Mouse (Mus musculus) CH12.LX (cell line): ENCODE measurements around the gene A530064D06Rik. TPM values are rescaled to one million over a fixed set of nuclear protein-coding genes. Genes with fewer than 3 reads are reported as not detected.

Experiments
- DNase-seq: peaks from one replicate; pipeline ENCODE4 v3.0.0-alpha.2; 2013; ENCODE audit errors: extremely low read depth
- H3K27ac ChIP-seq: 2 replicates; pipeline ENCODE4 v1.5.1; 2012; ENCODE audit warnings: low read depth, mild to moderate bottlenecking, control low read depth, moderate library complexity; ENCODE audit not compliant: insufficient read depth
- H3K27me3 ChIP-seq: replicated peaks from 2 replicates; pipeline ENCODE3; 2012; ENCODE audit warnings: inconsistent platforms
- H3K36me3 ChIP-seq, 2 experiments: replicated peaks in 1 of 2; 2 replicates each; pipeline versions ENCODE3 to v1.6.1; 2012; ENCODE audit warnings: inconsistent platforms in 1 of 2, low read length in 1 of 2, mild to moderate bottlenecking in 1 of 2, mixed read lengths in 1 of 2, moderate library complexity in 1 of 2; ENCODE audit not compliant: control insufficient read depth in 1 of 2, insufficient read depth in 1 of 2
- H3K4me1 ChIP-seq, 2 experiments: 2 replicates each; pipeline ENCODE4 v1.6.1; 2012; ENCODE audit warnings: inconsistent platforms in 1 of 2, moderate library complexity in 1 of 2; ENCODE audit not compliant: insufficient read depth in 2 of 2, control insufficient read depth in 1 of 2
- H3K4me2 ChIP-seq: 2 replicates; pipeline ENCODE4 v1.6.1; 2012; ENCODE audit warnings: low read depth, mild to moderate bottlenecking, control low read depth; ENCODE audit not compliant: poor library complexity, insufficient read depth, severe bottlenecking
- H3K4me3 ChIP-seq, 3 experiments: fragments of 150-350 bp in 1 of 3; sonication (generic) in 1 of 3; replicated peaks in 1 of 3; 2 replicates each; pipeline versions ENCODE3 to v1.5.1; 2011 to 2012; ENCODE audit warnings: low read depth in 2 of 3, low read length in 2 of 3, mild to moderate bottlenecking in 2 of 3, moderate library complexity in 2 of 3, control low read depth in 1 of 3, improper control_type of control experiment in 1 of 3, inconsistent platforms in 1 of 3, mixed read lengths in 1 of 3; ENCODE audit not compliant: poor library complexity in 1 of 3
- H3K79me2 ChIP-seq: replicated peaks from 2 replicates; pipeline ENCODE4 v1.6.1; 2012; ENCODE audit warnings: mild to moderate bottlenecking, moderate library complexity; ENCODE audit not compliant: control insufficient read depth, poor library complexity, insufficient read depth, severe bottlenecking; ENCODE audit errors: extremely low read depth
- H3K9ac ChIP-seq: 2 replicates; pipeline ENCODE4 v1.6.1; 2012; ENCODE audit warnings: low read depth, mild to moderate bottlenecking, control low read depth, moderate library complexity; ENCODE audit not compliant: insufficient read depth
- H3K9me3 ChIP-seq: replicated peaks from 2 replicates; pipeline ENCODE3; 2012; ENCODE audit warnings: low read length, inconsistent platforms, mixed read lengths
- BHLHE40 ChIP-seq: IDR thresholded peaks from 2 replicates; pipeline ENCODE4 v1.6.1; 2011; ENCODE audit warnings: mild to moderate bottlenecking, low read depth, low read length, improper control_type of control experiment
- CHD2 ChIP-seq: IDR thresholded peaks from 2 replicates; pipeline ENCODE4 v1.6.1; 2011; ENCODE audit warnings: low read length, improper control_type of control experiment
- ELF1 ChIP-seq: IDR thresholded peaks from 2 replicates; pipeline ENCODE4 v1.6.1; 2014; ENCODE audit warnings: low read depth, mild to moderate bottlenecking, inconsistent platforms, low read length, improper control_type of control experiment
- EP300 ChIP-seq: IDR thresholded peaks from 2 replicates; pipeline ENCODE4 v1.6.1; 2011; ENCODE audit warnings: low read length, improper control_type of control experiment
- ETS1 ChIP-seq: conservative IDR thresholded peaks from 2 replicates; pipeline ENCODE4 v1.6.1; 2012; ENCODE audit warnings: low read depth, mild to moderate bottlenecking, inconsistent platforms, low read length, improper control_type of control experiment, moderate library complexity
- HCFC1 ChIP-seq: IDR thresholded peaks from 2 replicates; pipeline ENCODE4 v1.6.1; 2012; ENCODE audit warnings: low read depth, mild to moderate bottlenecking, inconsistent platforms, low read length, improper control_type of control experiment
- IRF4 ChIP-seq: IDR thresholded peaks from 2 replicates; pipeline ENCODE4 v1.6.1; 2014; ENCODE audit warnings: low read depth, mild to moderate bottlenecking, inconsistent platforms, low read length, improper control_type of control experiment
- JUN ChIP-seq: IDR thresholded peaks from 2 replicates; pipeline ENCODE4 v1.6.1; 2011; ENCODE audit warnings: low read depth, mild to moderate bottlenecking, low read length, improper control_type of control experiment, moderate library complexity; ENCODE audit not compliant: insufficient read depth
- MAFK ChIP-seq: IDR thresholded peaks from 2 replicates; pipeline ENCODE4 v1.6.1; 2011; ENCODE audit warnings: low read length, improper control_type of control experiment; ENCODE audit not compliant: insufficient replicate concordance
- MAX ChIP-seq: IDR thresholded peaks from 2 replicates; pipeline ENCODE4 v1.6.1; 2011; ENCODE audit warnings: low read length, improper control_type of control experiment
- MEF2A ChIP-seq: IDR thresholded peaks from 2 replicates; pipeline ENCODE4 v1.6.1; 2014; ENCODE audit warnings: low read depth, mild to moderate bottlenecking, inconsistent platforms, low read length, improper control_type of control experiment, borderline replicate concordance
- MYC ChIP-seq: IDR thresholded peaks from 2 replicates; pipeline ENCODE4 v1.6.1; 2011; ENCODE audit warnings: low read depth, mild to moderate bottlenecking, improper control_type of control experiment, low read length
- NELFE ChIP-seq: IDR thresholded peaks from 2 replicates; pipeline ENCODE4 v1.6.1; 2011; ENCODE audit warnings: low read depth, low read length, improper control_type of control experiment
- POLR2A ChIP-seq: IDR thresholded peaks from 2 replicates; pipeline ENCODE4 v1.6.1; 2011; ENCODE audit warnings: low read depth, mild to moderate bottlenecking, improper control_type of control experiment, low read length
- POLR2AphosphoS2 ChIP-seq: IDR thresholded peaks from 2 replicates; pipeline ENCODE4 v1.6.1; 2011; ENCODE audit warnings: low read depth, low read length, improper control_type of control experiment
- RAD21 ChIP-seq: IDR thresholded peaks from 2 replicates; pipeline ENCODE4 v1.6.1; 2011; ENCODE audit warnings: low read depth, mild to moderate bottlenecking, low read length, improper control_type of control experiment, moderate library complexity
- RCOR1 ChIP-seq: conservative IDR thresholded peaks from 2 replicates; pipeline ENCODE4 v1.6.1; 2012; ENCODE audit warnings: low read depth, mild to moderate bottlenecking, inconsistent platforms, low read length, improper control_type of control experiment
- TCF12 ChIP-seq: IDR thresholded peaks from 2 replicates; pipeline ENCODE4 v1.6.1; 2014; ENCODE audit warnings: low read depth, mild to moderate bottlenecking, inconsistent platforms, low read length, improper control_type of control experiment
- UBTF ChIP-seq: IDR thresholded peaks from 2 replicates; pipeline ENCODE4 v1.6.1; 2012; ENCODE audit warnings: low read depth, mild to moderate bottlenecking, inconsistent platforms, low read length, improper control_type of control experiment, moderate library complexity
- USF1 ChIP-seq: IDR thresholded peaks from 2 replicates; pipeline ENCODE4 v1.6.1; 2014; ENCODE audit warnings: low read depth, mild to moderate bottlenecking, inconsistent platforms, low read length, improper control_type of control experiment
- ZMIZ1 ChIP-seq: IDR thresholded peaks from 2 replicates; pipeline ENCODE4 v1.6.1; 2012; ENCODE audit warnings: low read depth, mild to moderate bottlenecking, inconsistent platforms, low read length, improper control_type of control experiment
- ZNF384 ChIP-seq: IDR thresholded peaks from 2 replicates; pipeline ENCODE4 v1.6.1; 2012; ENCODE audit warnings: low read depth, low read length, improper control_type of control experiment, inconsistent platforms
- dilution Hi-C: fragments of 300-500 bp; cut with MboI; formaldehyde crosslinking; loops from 2 replicates; pipeline ENCODE4 v1.14.3; 2020; ENCODE audit warnings: low sequenced_read_pairs; ENCODE audit not compliant: extremely low pct_unique_long_range_greater_than_20kb, extremely low pct_ligation_motif_present
- in situ Hi-C: fragments of 300-500 bp; cut with MboI; formaldehyde crosslinking; loops from 3 replicates; pipeline ENCODE4 v1.14.3; 2019; ENCODE audit warnings: low sequenced_read_pairs, low pct_ligation_motif_present, low pct_unique_long_range_greater_than_20kb, mixed read lengths
- polyA plus RNA-seq: library from polyadenylated mRNA; unstranded; fragments of >175 nt; gene quantifications from 2 replicates; pipeline ENCODE4 v1.2.1, GENCODE M21; 2012; ENCODE audit warnings: low read depth; ENCODE audit not compliant: insufficient read length
- total RNA-seq, 2 experiments: library from RNA; depleted of rRNA; stranded (reverse); fragments of 300-350 nt in 1 of 2; fragments of >200 nt in 1 of 2; gene quantifications; 2 replicates each; pipeline ENCODE4 v1.2.3; 2012 to 2014

A530064D06Rik gene
- total and polyA plus RNA-seq, 3 experiments: 0.15 to 0.60 TPM; not detected in 1

DNA sequence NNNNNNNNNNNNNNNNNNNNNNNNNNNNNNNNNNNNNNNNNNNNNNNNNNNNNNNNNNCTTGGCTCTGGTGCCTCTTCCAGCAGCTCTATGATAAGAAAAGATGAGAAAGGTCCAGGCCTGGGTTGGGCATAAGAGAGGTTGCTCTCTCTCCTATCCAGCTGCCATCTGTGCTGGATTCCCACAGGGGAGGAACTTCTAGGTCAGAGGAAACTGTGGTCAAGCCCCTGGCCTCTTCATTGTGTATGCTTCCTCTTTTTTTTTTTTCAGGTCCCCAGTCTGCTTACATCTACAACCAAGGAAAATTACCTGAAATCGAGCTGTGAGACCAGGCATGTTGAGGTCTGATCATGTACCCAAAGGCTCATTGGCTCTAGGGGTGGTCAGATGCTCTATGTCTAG lies 48.5 kb downstream of the A530064D06Rik start:
- H3K9me3 ChIP-seq: peaks cover 16% of the 10 kb centered on the region
- H3K4me3 ChIP-seq: no peak overlapping the region
- H3K9ac ChIP-seq: no peak overlapping the region
- TF ChIP-seq ZNF384: peak; percentile 95
- TF ChIP-seq NELFE: no peak
- no peak for TF ChIP-seq POLR2AphosphoS2
- TF ChIP-seq ZMIZ1: no peak
- no peak for TF ChIP-seq UBTF
- peak; percentile 90 for TF ChIP-seq TCF12
- peak; percentile 96 for TF ChIP-seq EP300
- no peak for TF ChIP-seq POLR2A
- peak; percentile 91 for TF ChIP-seq RCOR1
- TF ChIP-seq CHD2: peak; percentile 66
- TF ChIP-seq ELF1: 0 out of 2 replicates have a peak, but pooled peaks have one; percentile 21
- TF ChIP-seq HCFC1: no peak
- no peak for TF ChIP-seq RAD21
- TF ChIP-seq MAX: no peak
- no peak for TF ChIP-seq JUN
- peak; percentile 58 for TF ChIP-seq BHLHE40
- TF ChIP-seq MEF2A: peak; percentile 69
- peak; percentile 78 for TF ChIP-seq IRF4
- TF ChIP-seq USF1: no peak
- TF ChIP-seq MAFK: 0 out of 2 replicates have a peak, but pooled peaks have one; percentile 60
- peak; percentile 44; the same call in 1 of the 2 replicates for TF ChIP-seq MYC
- TF ChIP-seq ETS1: peak; percentile 73
- TF ChIP-seq, all 38 proteins: peak for 12
- in situ Hi-C loops (loop anchor here (10.0 to 25.0 kb wide), 2 partner anchors 169 to 216 kb away; partner anchors contain the start of gene Treml2), dilution Hi-C loops (no loop called here)
- DNase-seq: peak; percentile 84
- Histone ChIP-seq H3K4me2 (peak overlapping the region; percentile 7; the same call in 1 of the 2 replicates), H3K79me2 (no peaks in the 10 kb centered on the region), H3K27me3 (no peaks in the 10 kb centered on the region), H3K27ac (no peak overlapping the region), H3K4me1 (peaks cover 17 to 25% of the 10 kb centered on the region in 2 experiments), H3K36me3 (no peaks in the 10 kb centered on the region)
